Mouse (Mus musculus) stomach, embryonic 16.5 days (tissue): ENCODE measurements at regions not wholly inside any gene's neighbourhood (a gene's known extent, or its start where the extent isn't known, plus 50 kb on each side); places are given as distances from the start of the nearest gene placed in this dataset.

Source experiments
- ATAC-seq: fragments of 200-750 bp; cut with Nextera tagmentation; 2 replicates; pipeline ENCODE4 v1.8.0; 2017; ENCODE audit warnings: moderate number of reproducible peaks, moderate TSS enrichment; ENCODE audit not compliant: insufficient read depth, low FRiP score
- H3K27ac ChIP-seq: fragments of 300-500 bp; sonication (generic); 2 replicates; pipeline ENCODE4 v1.5.1; 2014; ENCODE audit warnings: low read length
- H3K27me3 ChIP-seq: fragments of 300-500 bp; sonication (generic); 2 replicates; pipeline ENCODE4 v1.6.1; 2014; ENCODE audit warnings: low read length, control low read depth, mixed read lengths; ENCODE audit not compliant: control insufficient read depth, insufficient read depth
- H3K36me3 ChIP-seq: fragments of 300-500 bp; sonication (generic); 2 replicates; pipeline ENCODE4 v1.6.1; 2014; ENCODE audit warnings: low read length; ENCODE audit not compliant: control insufficient read depth, insufficient read depth
- H3K4me1 ChIP-seq: fragments of 300-500 bp; sonication (generic); 2 replicates; pipeline ENCODE4 v1.6.1; 2014; ENCODE audit warnings: low read length, control low read depth, mixed read lengths; ENCODE audit not compliant: control insufficient read depth, insufficient read depth
- H3K4me2 ChIP-seq: fragments of 300-500 bp; sonication (generic); 2 replicates; pipeline ENCODE4 v1.6.1; 2014; ENCODE audit warnings: low read depth, low read length, mixed read lengths
- H3K4me3 ChIP-seq: fragments of 300-500 bp; sonication (generic); replicated peaks from 2 replicates; pipeline ENCODE4 v1.5.1; 2014; ENCODE audit warnings: mild to moderate bottlenecking, low read length
- H3K9ac ChIP-seq: fragments of 300-500 bp; sonication (generic); 2 replicates; pipeline ENCODE4 v1.6.1; 2014; ENCODE audit warnings: low read length
- H3K9me3 ChIP-seq: fragments of 300-500 bp; sonication (generic); replicated peaks from 2 replicates; pipeline ENCODE4 v1.6.1; 2016; ENCODE audit warnings: low read length, control low read depth; ENCODE audit not compliant: control insufficient read depth
- WGBS: fragments of 180-500 bp; shearing (Covaris S2); extraction: QIAGEN DNeasy Blood & Tissue Kit; methylation state at CpG from one replicate; pipeline ENCODE4 v1.1.7; 2014; 5-methylcytosine and 5-hydroxymethylcytosine counted together

DNA sequence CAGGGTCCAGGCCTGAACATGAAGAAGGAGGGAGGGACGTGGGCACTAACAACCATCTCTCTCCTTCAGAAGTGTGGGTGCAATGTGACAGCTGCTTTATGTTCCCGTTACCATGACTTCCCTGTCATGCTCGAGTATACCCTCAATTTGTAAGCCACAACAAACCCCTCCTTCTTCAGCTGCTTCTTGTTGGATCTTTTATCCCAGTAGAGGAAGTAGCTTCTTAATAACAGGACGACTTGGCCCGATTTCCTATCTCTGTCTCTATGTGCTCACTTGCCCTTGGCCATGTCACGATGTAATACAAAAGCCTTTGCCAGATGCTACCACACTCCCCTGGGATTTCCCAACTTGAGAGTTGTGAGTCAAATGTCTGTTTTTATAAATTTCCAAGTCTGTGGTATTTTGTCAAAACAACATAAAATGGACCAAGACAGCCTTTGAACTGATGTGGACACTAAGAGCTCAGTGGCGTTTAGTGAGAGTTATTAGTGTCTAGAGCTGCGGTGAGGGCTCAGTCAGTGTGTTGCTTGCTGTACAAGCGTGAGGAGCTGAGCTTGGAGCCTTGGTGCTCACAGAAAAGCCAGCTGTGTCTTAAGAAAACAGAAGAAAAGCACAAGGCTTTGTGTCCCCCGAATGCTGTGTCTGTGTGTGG, 138.8 kb upstream of the Ddhd1 start:
- Histone ChIP-seq H3K9me3 (no peaks in the 10 kb centered on the region), H3K36me3 (no peaks in the 10 kb centered on the region), H3K4me1 (peaks cover 3% of the 10 kb centered on the region; the same call in 1 of the 2 replicates), H3K27me3 (no peaks in the 10 kb centered on the region), H3K27ac (no peak overlapping the region), H3K4me3 (no peak overlapping the region), H3K4me2 (no peak overlapping the region), H3K9ac (no peak overlapping the region)
- WGBS: 58% methylated on average over 10 of the region's 10 CpGs
- no peak for ATAC-seq

DNA sequence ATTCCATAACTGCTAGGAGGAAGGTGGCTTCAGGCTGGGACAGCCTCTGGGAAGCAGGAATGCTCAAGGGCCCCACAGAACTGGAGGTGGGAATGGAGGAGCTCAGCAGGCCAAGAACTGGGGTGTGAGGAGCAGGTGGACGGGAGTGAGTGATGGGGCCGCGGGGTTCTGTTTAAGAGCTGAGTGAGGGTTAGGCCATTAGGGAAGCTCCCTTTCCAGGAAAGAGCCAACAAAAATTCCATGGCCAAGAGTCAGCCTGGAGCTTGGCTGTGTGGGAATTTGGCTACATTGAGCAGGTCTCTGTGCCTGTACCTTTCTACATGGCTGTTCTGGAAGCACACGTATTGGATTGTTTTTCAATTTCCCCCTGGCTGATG, 139.4 kb upstream of the Ddhd1 start:
- Histone ChIP-seq H3K9ac (no peak overlapping the region), H3K4me2 (no peak overlapping the region), H3K9me3 (no peaks in the 10 kb centered on the region), H3K4me3 (no peak overlapping the region), H3K4me1 (peaks cover 3% of the 10 kb centered on the region; the same call in 1 of the 2 replicates), H3K36me3 (no peaks in the 10 kb centered on the region), H3K27me3 (no peaks in the 10 kb centered on the region), H3K27ac (no peak overlapping the region)
- no peak for ATAC-seq
- WGBS: 86% methylated on average over 4 of the region's 4 CpGs

DNA sequence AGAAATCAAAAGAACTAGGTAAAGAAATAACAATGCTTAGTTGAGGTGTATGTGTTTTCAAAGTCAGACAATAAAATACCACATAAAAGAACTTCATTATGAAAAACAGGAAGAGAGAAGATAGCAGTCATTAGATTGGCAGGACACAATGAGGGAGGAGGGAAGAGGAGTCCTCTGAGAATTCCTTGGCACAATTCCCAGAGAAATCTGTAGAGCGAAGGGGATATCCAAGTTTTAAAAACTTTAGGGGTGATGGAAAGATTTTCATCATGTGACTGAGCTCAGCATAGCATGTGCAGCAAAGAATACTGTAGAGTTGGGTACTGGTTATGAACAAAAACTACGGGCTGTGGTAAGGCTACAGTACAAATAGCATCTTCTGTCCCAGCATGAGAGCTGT, 141.3 kb upstream of the Ddhd1 start:
- H3K9ac ChIP-seq: no peak overlapping the region
- no peaks in the 10 kb centered on the region for H3K36me3 ChIP-seq
- no peaks in the 10 kb centered on the region for H3K27me3 ChIP-seq
- no peak overlapping the region for H3K27ac ChIP-seq
- H3K4me2 ChIP-seq: no peak overlapping the region
- peaks cover 3% of the 10 kb centered on the region; the same call in 1 of the 2 replicates for H3K4me1 ChIP-seq
- WGBS: 61% methylated on average over 2 of the region's 2 CpGs
- ATAC-seq: no peak
- no peaks in the 10 kb centered on the region for H3K9me3 ChIP-seq
- no peak overlapping the region for H3K4me3 ChIP-seq

- H3K4me2 ChIP-seq: no peak overlapping the region
- H3K27ac ChIP-seq: no peak overlapping the region
- no peaks in the 10 kb centered on the region for H3K9me3 ChIP-seq
- no peak overlapping the region for H3K4me3 ChIP-seq
- WGBS: 93% methylated on average over 3 of the region's 3 CpGs
- ATAC-seq: no peak
- H3K4me1 ChIP-seq: no peaks in the 10 kb centered on the region
- H3K27me3 ChIP-seq: no peaks in the 10 kb centered on the region
- no peaks in the 10 kb centered on the region for H3K36me3 ChIP-seq
- no peak overlapping the region for H3K9ac ChIP-seq
Observed at GRCm38 (mm10) chr14:45805950-45806349, 148.0 kb upstream of the Ddhd1 start.

- 62% methylated on average over 7 of the region's 7 CpGs for WGBS
Observed at GRCm38 (mm10) chr14:45806726-45807280, 148.9 kb upstream of the Ddhd1 start.

DNA sequence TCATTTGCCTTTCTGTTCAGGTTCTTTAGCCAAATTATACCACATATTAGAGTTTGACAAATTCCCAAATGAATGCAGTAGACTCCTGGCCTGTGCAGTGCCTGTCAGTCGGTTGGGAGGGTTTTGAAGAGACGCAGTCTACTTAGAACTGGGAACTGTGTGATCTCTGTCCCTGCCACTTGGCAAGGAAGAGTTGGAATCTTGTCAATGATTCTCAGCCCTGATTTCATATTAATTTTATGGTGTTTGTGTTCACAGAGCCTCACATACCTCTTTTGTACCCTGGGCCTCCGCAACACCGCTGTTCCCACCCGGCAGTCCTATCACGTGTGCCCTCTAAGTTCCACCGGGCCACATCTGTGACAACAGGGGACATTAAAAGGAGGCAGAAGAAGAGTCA, 149.8 kb upstream of the Ddhd1 start:
- 88% methylated on average over 7 of the region's 7 CpGs for WGBS
- no peak overlapping the region for H3K27ac ChIP-seq
- H3K4me2 ChIP-seq: no peak overlapping the region
- H3K4me3 ChIP-seq: no peak overlapping the region
- ATAC-seq: no peak
- no peaks in the 10 kb centered on the region for H3K36me3 ChIP-seq
- H3K9me3 ChIP-seq: no peaks in the 10 kb centered on the region
- no peaks in the 10 kb centered on the region for H3K4me1 ChIP-seq
- no peak overlapping the region for H3K9ac ChIP-seq
- H3K27me3 ChIP-seq: no peaks in the 10 kb centered on the region

More at GRCm38 (mm10) chr14:45806726-45807280, 148.9 kb upstream of the Ddhd1 start:
- H3K4me3 ChIP-seq: no peak overlapping the region
- H3K9me3 ChIP-seq: no peaks in the 10 kb centered on the region
- H3K36me3 ChIP-seq: no peaks in the 10 kb centered on the region
- H3K4me1 ChIP-seq: no peaks in the 10 kb centered on the region
- no peaks in the 10 kb centered on the region for H3K27me3 ChIP-seq
- ATAC-seq: no peak
- H3K27ac ChIP-seq: no peak overlapping the region
- H3K9ac ChIP-seq: no peak overlapping the region
- no peak overlapping the region for H3K4me2 ChIP-seq

- Histone ChIP-seq H3K9me3 (no peaks in the 10 kb centered on the region), H3K4me1 (no peaks in the 10 kb centered on the region), H3K4me3 (no peak overlapping the region), H3K27me3 (no peaks in the 10 kb centered on the region), H3K36me3 (no peaks in the 10 kb centered on the region), H3K4me2 (no peak overlapping the region), H3K9ac (no peak overlapping the region), H3K27ac (no peak overlapping the region)
- 79% methylated on average over 7 of the region's 7 CpGs for WGBS
- no peak for ATAC-seq
Observed at GRCm38 (mm10) chr14:45809491-45809890, 151.5 kb upstream of the Ddhd1 start.

- no peaks in the 10 kb centered on the region for H3K4me1 ChIP-seq
- no peak overlapping the region for H3K4me3 ChIP-seq
- H3K27ac ChIP-seq: no peak overlapping the region
- no peaks in the 10 kb centered on the region for H3K27me3 ChIP-seq
- H3K9ac ChIP-seq: no peak overlapping the region
- H3K4me2 ChIP-seq: no peak overlapping the region
- no peaks in the 10 kb centered on the region for H3K9me3 ChIP-seq
- no peaks in the 10 kb centered on the region for H3K36me3 ChIP-seq
- 62% methylated on average over 4 of the region's 4 CpGs for WGBS
- ATAC-seq: no peak
Observed at GRCm38 (mm10) chr14:45810101-45810500, 152.2 kb upstream of the Ddhd1 start.

GRCm38 (mm10) chr14:45810630-45811029, 152.7 kb upstream of the Ddhd1 start:
- ATAC-seq: no peak
- no peaks in the 10 kb centered on the region for H3K36me3 ChIP-seq
- H3K27me3 ChIP-seq: no peaks in the 10 kb centered on the region
- no peak overlapping the region for H3K27ac ChIP-seq
- no peak overlapping the region for H3K4me3 ChIP-seq
- no peak overlapping the region for H3K9ac ChIP-seq
- H3K4me2 ChIP-seq: no peak overlapping the region
- 46% methylated on average over 3 of the region's 3 CpGs for WGBS
- no peaks in the 10 kb centered on the region for H3K9me3 ChIP-seq
- H3K4me1 ChIP-seq: no peaks in the 10 kb centered on the region
